Mouse (Mus musculus) limb, embryonic 12.5 days (tissue): ENCODE results near the gene Hoxc8. TPM values are rescaled to one million over a fixed set of nuclear protein-coding genes. Genes with fewer than 3 reads are reported as not detected.

Experiments
- ATAC-seq: fragments of 200-750 bp; cut with Nextera tagmentation; 2 replicates; pipeline ENCODE4 v1.8.0; 2017; ENCODE audit warnings: low read depth, moderate TSS enrichment; ENCODE audit not compliant: insufficient number of reproducible peaks, insufficient read depth, low FRiP score, low TSS enrichment
- H3K27ac ChIP-seq: fragments of 300-500 bp; sonication (generic); 2 replicates; pipeline ENCODE4 v1.5.1; 2016; ENCODE audit warnings: mild to moderate bottlenecking, moderate library complexity
- H3K27me3 ChIP-seq: fragments of 300-500 bp; sonication (generic); 2 replicates; pipeline ENCODE4 v1.6.1; 2016; ENCODE audit warnings: mild to moderate bottlenecking, moderate library complexity
- H3K36me3 ChIP-seq: fragments of 300-500 bp; sonication (generic); 2 replicates; pipeline ENCODE4 v1.6.1; 2016; ENCODE audit warnings: mild to moderate bottlenecking, moderate library complexity
- H3K4me1 ChIP-seq: fragments of 300-500 bp; sonication (generic); replicated peaks from 2 replicates; pipeline ENCODE4 v1.6.1; 2016
- H3K4me2 ChIP-seq: fragments of 300-500 bp; sonication (generic); 2 replicates; pipeline ENCODE4 v1.6.1; 2016; ENCODE audit warnings: mild to moderate bottlenecking, moderate library complexity
- H3K4me3 ChIP-seq: fragments of 300-500 bp; sonication (generic); replicated peaks from 2 replicates; pipeline ENCODE4 v1.5.1; 2016; ENCODE audit warnings: mild to moderate bottlenecking
- H3K9ac ChIP-seq: fragments of 300-500 bp; sonication (generic); replicated peaks from 2 replicates; pipeline ENCODE4 v1.6.1; 2016; ENCODE audit warnings: mild to moderate bottlenecking, moderate library complexity
- H3K9me3 ChIP-seq: fragments of 300-500 bp; sonication (generic); 2 replicates; pipeline ENCODE4 v1.6.1; 2016; ENCODE audit warnings: mild to moderate bottlenecking, moderate library complexity
- WGBS: fragments of 180-500 bp; shearing (Covaris S2); methylation state at CpG from one replicate; pipeline ENCODE4 v1.1.7; 2016; 5-methylcytosine and 5-hydroxymethylcytosine counted together
- polyA plus RNA-seq: library from polyadenylated mRNA; unstranded; fragments of >200 nt; fragmentation: Nextera tagmentation; extraction: Ambion mirVana; gene quantifications from 2 replicates; pipeline ENCODE4 v1.2.1, GENCODE M21; 2016

The Hoxc8 gene
- polyA plus RNA-seq, 1 experiment from 2014 or later, result 3.9 TPM

DNA sequence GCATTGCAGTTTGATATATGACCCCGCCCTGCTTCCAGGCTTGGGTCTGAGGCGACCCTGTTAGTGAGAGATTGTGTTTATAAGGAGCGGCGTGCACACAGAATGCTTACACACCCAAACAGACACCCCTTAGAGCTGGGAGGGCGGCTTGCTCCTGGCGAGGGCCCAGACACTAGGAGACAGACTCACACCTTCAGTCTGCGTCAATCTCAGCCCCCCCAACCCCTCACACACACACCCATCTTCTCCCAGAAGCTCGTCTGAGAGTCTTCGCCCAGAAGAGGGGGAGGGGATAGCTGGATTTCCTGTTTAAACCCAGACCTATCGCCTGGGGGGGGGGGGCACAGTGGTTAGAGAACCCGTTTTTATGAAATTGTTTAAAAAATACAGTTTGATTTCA lies 9.5 kb downstream of the Hoxc8 start:
- Histone ChIP-seq H3K9me3 (no peaks in the 10 kb centered on the region), H3K27ac (peak overlapping the region; percentile 79), H3K27me3 (peaks cover 97% of the 10 kb centered on the region), H3K4me3 (peak overlapping the region; percentile 43), H3K4me2 (peak overlapping the region; percentile 66), H3K9ac (peak overlapping the region; percentile 47; the same call in 1 of the 2 replicates), H3K36me3 (no peaks in the 10 kb centered on the region), H3K4me1 (peaks cover 68% of the 10 kb centered on the region)
- ATAC-seq, result peak; percentile 63; the same call in 1 of the 2 replicates
- WGBS, result under 1% methylated on average over 11 of the region's 11 CpGs

DNA sequence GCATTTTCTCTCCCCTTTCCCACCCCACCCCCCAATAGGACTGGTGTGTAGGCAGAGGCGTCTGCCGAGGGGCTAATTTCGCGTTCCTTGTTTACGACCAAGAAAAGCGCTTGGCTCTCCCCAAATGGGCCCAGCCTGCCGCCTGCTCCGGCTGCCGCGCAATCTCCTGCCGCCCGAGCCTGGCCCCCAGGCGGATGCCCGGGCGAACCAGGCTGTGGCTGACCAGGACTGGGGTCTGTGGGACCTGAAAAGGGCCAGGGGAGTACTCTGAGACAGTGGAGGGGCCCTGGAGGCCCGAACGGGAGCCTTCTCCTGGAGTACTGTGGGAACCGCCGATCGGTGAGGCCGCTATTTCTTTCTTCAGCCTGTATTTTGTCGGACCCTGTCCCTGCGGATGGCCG lies 10.1 kb downstream of the Hoxc8 start:
- WGBS, result under 1% methylated on average over 24 of the region's 24 CpGs
- Histone ChIP-seq H3K9ac (peak overlapping the region; percentile 65), H3K4me3 (peak overlapping the region; percentile 43), H3K36me3 (no peaks in the 10 kb centered on the region), H3K4me2 (peak overlapping the region; percentile 66), H3K27ac (peak overlapping the region; percentile 79), H3K27me3 (peaks cover 95% of the 10 kb centered on the region), H3K4me1 (peaks cover 72% of the 10 kb centered on the region), H3K9me3 (no peaks in the 10 kb centered on the region)
- no peak for ATAC-seq

DNA sequence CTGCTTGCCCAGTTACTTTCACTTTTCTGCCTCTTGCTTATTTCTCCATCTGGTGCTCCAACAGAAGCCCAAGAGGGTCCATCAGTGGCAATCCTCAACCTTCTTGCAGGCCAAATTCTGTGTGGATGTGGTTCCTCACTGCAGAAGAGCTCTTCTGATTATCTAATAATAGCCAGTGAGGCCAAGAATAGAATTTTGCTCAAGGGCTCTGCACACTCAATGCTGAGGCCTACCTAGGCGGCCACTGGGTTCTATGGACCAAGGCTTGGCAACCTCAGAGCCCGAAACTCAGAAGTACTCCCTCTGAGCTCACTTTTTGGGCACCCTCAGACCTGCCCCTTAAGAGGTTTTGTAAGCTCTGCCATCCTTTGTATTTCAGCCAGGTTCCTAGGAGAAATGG lies 11.0 kb downstream of the Hoxc8 start:
- WGBS, result 42% methylated on average over 2 of the region's 2 CpGs
- no peak overlapping the region for H3K27ac ChIP-seq
- no peaks in the 10 kb centered on the region for H3K36me3 ChIP-seq
- H3K4me3 ChIP-seq, result peak overlapping the region; percentile 43
- H3K27me3 ChIP-seq, result peaks cover 95% of the 10 kb centered on the region
- ATAC-seq, result no peak
- H3K9ac ChIP-seq, result no peak overlapping the region
- peaks cover 76% of the 10 kb centered on the region for H3K4me1 ChIP-seq
- peak overlapping the region; percentile 66 for H3K4me2 ChIP-seq
- no peaks in the 10 kb centered on the region for H3K9me3 ChIP-seq

DNA sequence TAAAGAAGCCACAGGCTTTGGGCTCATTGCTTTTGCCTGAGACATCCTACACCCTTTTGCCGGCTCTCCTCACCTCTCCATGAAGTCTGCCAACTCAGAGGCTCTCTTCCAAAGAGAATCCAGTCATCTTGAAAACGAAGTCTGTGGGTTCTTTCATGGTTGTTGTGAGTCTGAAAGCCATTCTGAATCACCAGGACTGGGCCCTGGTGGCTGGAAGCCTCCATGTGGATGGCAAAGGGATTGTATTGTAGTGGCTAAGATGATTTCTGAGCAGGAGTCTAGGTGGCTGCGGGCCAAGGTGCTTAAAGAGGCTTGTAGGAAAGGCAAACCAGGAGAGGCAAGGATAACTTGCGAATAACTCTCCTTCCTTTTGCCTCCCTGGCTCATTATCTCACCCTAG lies 11.7 kb downstream of the Hoxc8 start:
- H3K36me3 ChIP-seq, result no peaks in the 10 kb centered on the region
- no peak overlapping the region for H3K9ac ChIP-seq
- no peak for ATAC-seq
- H3K4me2 ChIP-seq, result peak overlapping the region; percentile 66
- H3K4me3 ChIP-seq, result no peak overlapping the region
- no peak overlapping the region for H3K27ac ChIP-seq
- H3K9me3 ChIP-seq, result no peaks in the 10 kb centered on the region
- 12% methylated on average over 4 of the region's 4 CpGs for WGBS
- H3K4me1 ChIP-seq, result peaks cover 77% of the 10 kb centered on the region
- peaks cover 95% of the 10 kb centered on the region for H3K27me3 ChIP-seq

DNA sequence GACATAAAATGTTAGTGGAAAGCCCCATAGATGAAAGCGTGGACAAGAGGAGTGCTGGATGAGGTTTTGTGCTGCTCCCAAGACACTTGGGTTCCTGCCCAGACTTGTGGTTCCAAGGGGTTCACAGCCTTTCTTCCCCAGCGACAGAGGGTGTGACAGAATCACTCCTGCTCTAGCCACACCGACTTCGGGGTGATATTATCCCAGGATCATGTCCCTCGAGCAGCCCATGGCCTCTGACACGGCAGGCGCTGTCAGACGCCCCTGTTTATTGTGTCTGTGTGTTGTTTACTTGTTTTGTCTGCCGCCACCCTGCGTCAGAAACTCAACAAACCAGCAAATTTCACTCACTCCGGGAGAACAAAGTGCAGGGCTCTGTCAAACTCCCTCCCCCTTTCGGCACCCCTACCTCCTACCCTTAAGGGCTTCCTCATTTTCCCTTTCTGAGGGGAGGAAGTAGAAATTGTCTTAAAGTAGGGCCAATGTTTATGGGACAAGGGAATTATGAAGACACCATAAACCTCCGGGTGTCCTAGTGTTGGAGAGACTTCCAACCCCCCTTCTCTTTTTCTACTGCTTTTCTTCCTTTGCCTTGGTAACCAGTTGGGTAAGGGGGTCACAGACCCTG lies 12.5 kb downstream of the Hoxc8 start:
- no peaks in the 10 kb centered on the region for H3K9me3 ChIP-seq
- 11% methylated on average over 13 of the region's 13 CpGs for WGBS
- no peak overlapping the region for H3K27ac ChIP-seq
- H3K4me3 ChIP-seq, result no peak overlapping the region
- peaks cover 94% of the 10 kb centered on the region for H3K27me3 ChIP-seq
- H3K4me1 ChIP-seq, result peaks cover 73% of the 10 kb centered on the region
- peak overlapping the region; percentile 66 for H3K4me2 ChIP-seq
- ATAC-seq, result no peak
- H3K36me3 ChIP-seq, result no peaks in the 10 kb centered on the region
- no peak overlapping the region; the same call in 1 of the 2 replicates for H3K9ac ChIP-seq

DNA sequence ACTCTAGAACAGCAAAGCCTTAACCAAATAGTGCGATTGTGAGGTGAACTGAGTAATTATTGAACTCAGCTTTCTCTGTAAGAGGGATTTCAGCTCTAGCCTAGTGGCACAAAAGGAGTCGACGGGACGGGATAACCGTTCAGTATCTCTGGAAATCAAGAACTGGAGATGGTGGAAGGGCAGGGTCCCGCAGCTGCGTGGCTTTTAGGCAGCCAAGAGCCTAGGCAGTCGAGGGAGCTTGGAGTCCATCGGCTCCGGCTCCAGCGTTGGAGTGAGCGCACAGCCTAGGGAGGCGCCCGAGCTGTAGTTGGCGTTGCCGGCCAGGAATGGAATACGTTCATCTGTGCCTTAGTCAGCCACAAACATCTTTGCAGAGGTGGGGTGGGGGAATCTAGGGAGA lies 14.9 kb downstream of the Hoxc8 start:
- Histone ChIP-seq H3K4me1 (peaks cover 62% of the 10 kb centered on the region), H3K9me3 (no peaks in the 10 kb centered on the region), H3K4me3 (peak overlapping the region; percentile 19), H3K27me3 (peaks cover 94% of the 10 kb centered on the region), H3K4me2 (peak overlapping the region; percentile 45), H3K36me3 (no peaks in the 10 kb centered on the region), H3K9ac (peak overlapping the region; percentile 27; the same call in 1 of the 2 replicates), H3K27ac (0 out of 2 replicates have a peak overlapping the region, but pooled peaks have one; percentile 37)
- under 1% methylated on average over 17 of the region's 17 CpGs for WGBS
- ATAC-seq, result no peak

DNA sequence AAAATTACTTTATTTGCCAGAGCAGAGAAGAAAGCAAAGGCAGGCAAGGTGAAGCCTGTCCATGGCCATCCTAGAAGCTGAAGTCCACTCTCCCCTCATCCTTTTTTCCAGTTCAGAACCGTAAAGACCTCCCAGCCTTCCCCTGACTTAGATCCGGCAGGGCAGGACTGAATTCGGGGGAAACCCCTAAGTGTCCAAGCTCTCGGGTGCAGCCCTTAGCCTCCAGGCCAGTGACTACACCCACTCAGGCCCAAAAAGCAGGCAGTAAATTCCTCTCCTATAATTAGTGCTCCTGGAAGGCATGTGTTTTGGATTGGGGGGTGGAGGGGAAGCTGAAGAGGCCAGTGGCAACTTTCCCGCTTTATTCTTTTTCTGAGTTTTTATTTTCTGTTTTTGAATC lies 15.4 kb downstream of the Hoxc8 start:
- H3K27me3 ChIP-seq, result peaks cover 94% of the 10 kb centered on the region
- peak overlapping the region; percentile 19 for H3K4me3 ChIP-seq
- whole genome bisulfite sequencing, result 3% methylated on average over 5 of the region's 5 CpGs
- no peaks in the 10 kb centered on the region for H3K9me3 ChIP-seq
- H3K9ac ChIP-seq, result peak overlapping the region; percentile 27; the same call in 1 of the 2 replicates
- H3K36me3 ChIP-seq, result no peaks in the 10 kb centered on the region
- H3K27ac ChIP-seq, result 0 out of 2 replicates have a peak overlapping the region, but pooled peaks have one; percentile 37
- peaks cover 62% of the 10 kb centered on the region for H3K4me1 ChIP-seq
- ATAC-seq, result no peak
- peak overlapping the region; percentile 45 for H3K4me2 ChIP-seq

DNA sequence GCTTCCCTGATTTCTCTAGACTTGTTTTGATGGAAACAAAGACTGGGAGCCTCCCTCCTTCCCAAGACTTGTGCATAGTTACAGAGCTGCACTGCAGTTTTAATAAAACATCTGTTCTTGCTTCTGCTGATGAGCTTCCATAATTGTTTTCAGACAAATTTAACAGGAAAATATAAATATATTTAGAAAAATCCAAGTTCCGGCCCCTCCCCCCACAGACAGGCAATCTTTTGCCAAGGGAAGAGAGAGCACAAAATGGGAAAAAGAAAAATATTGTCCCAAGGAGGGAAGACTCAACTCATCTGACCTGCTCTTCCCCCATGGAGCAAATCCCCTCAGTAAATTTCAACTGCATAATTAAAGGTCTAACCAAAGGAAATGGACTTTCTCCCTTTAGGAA lies 15.9 kb downstream of the Hoxc8 start:
- ATAC-seq, result no peak
- Histone ChIP-seq H3K27ac (no peak overlapping the region), H3K9me3 (no peaks in the 10 kb centered on the region), H3K9ac (0 out of 2 replicates have a peak overlapping the region, but pooled peaks have one; percentile 27), H3K4me3 (no peak overlapping the region), H3K27me3 (peaks cover 94% of the 10 kb centered on the region), H3K4me1 (peaks cover 62% of the 10 kb centered on the region), H3K4me2 (peak overlapping the region; percentile 45; the same call in 1 of the 2 replicates), H3K36me3 (no peaks in the 10 kb centered on the region)
- 3% methylated on average over 1 of the region's 1 CpGs for WGBS

DNA sequence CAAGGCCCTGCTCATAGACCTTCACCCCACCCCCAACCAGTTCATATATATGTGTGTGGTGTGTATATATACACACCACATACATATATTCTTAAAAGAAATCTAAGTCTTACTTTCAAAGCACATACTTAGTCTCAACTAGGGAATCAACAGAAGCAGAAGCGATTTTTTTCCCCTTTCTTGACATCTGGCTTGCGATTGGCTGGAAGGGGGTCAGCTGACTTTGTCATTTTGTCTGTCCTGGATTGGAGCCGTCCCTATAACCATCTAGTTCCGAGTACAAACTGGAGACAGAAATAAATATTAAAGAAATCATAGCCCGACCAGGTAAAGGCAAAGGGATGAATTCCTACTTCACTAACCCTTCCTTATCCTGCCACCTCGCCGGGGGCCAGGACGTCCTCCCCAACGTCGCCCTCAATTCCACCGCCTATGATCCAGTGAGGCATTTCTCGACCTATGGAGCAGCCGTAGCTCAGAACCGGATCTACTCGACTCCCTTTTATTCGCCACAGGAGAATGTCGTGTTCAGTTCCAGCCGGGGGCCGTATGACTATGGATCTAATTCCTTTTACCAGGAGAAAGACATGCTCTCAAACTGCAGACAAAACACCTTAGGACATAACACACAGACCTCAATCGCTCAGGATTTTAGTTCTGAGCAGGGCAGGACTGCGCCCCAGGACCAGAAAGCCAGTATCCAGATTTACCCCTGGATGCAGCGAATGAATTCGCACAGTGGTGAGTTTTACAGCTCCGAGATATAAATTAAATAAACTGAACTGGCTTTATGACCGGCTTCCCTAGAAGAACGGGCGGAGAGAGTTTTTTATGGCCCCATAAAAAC lies 19.1 kb downstream of the Hoxc8 start:
- Histone ChIP-seq H3K4me3 (peak overlapping the region; percentile 29), H3K27me3 (peaks cover 94% of the 10 kb centered on the region), H3K9me3 (no peaks in the 10 kb centered on the region), H3K4me2 (peak overlapping the region; percentile 46), H3K36me3 (no peaks in the 10 kb centered on the region), H3K9ac (peak overlapping the region; percentile 44; the same call in 1 of the 2 replicates), H3K27ac (peak overlapping the region; percentile 53), H3K4me1 (peaks cover 65% of the 10 kb centered on the region)
- ATAC-seq, result no peak
- 1% methylated on average over 27 of the region's 27 CpGs for WGBS

DNA sequence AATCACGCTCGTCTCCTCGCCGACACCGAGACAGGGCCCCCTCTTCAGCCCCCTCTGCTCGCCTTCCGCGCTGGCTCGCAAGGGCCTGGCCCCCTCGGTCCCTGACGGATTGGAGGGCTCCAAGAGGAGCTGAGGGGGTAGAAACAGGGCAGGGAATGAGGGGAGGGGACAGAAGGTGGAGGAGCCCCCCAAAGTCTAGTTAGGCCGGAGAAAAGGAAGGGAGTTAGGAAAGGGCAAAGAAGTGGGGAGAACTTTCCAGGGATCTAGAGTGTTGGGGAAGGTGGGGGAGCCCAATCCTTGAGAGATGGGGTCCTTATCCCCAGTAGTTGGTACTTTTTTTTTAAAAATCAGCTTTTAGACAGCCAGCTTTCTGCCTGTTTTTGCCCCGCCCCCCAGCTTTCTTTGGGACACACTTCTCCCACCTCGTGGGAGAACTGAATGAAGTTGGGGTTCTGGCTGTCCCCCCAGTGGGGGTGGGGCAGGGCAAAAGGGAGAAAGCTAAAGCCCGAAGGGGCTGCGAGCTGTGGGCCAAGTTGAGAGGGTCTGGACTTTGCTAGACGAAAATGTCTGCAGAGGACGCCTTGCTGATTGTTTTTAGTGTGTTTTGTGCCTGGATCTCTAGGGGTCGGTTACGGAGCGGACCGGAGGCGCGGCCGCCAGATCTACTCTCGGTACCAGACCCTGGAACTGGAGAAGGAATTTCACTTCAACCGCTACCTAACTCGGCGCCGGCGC lies 19.9 kb downstream of the Hoxc8 start:
- peak overlapping the region; percentile 47 for H3K9ac ChIP-seq
- peaks cover 71% of the 10 kb centered on the region for H3K4me1 ChIP-seq
- WGBS, result under 1% methylated on average over 31 of the region's 31 CpGs
- no peaks in the 10 kb centered on the region for H3K9me3 ChIP-seq
- peaks cover 95% of the 10 kb centered on the region for H3K27me3 ChIP-seq
- no peaks in the 10 kb centered on the region for H3K36me3 ChIP-seq
- peak overlapping the region; percentile 29 for H3K4me3 ChIP-seq
- peak overlapping the region; percentile 46 for H3K4me2 ChIP-seq
- peak overlapping the region; percentile 53; the same call in 1 of the 2 replicates for H3K27ac ChIP-seq
- no peak for ATAC-seq
